Mouse (Mus musculus) liver, embryonic 12.5 days (tissue): ENCODE results near the gene Gimap7. TPM values are rescaled to one million over a fixed set of nuclear protein-coding genes. Genes with fewer than 3 reads are reported as not detected.
A peak's percentile ranks its signal among the peaks of the same experiment; 100 is the strongest.

Experiments
- ATAC-seq: fragments of 200-750 bp; cut with Nextera tagmentation; 2 replicates; pipeline ENCODE4 v1.8.0; 2017; ENCODE audit warnings: moderate number of reproducible peaks, mild to moderate bottlenecking, moderate library complexity
- H3K27ac ChIP-seq: fragments of 300-500 bp; sonication (generic); 2 replicates; pipeline ENCODE4 v1.5.1; 2016; ENCODE audit warnings: mild to moderate bottlenecking
- H3K27me3 ChIP-seq: fragments of 300-500 bp; sonication (generic); replicated peaks from 2 replicates; pipeline ENCODE4 v1.6.1; 2016; ENCODE audit warnings: mild to moderate bottlenecking, moderate library complexity
- H3K36me3 ChIP-seq: fragments of 300-500 bp; sonication (generic); 2 replicates; pipeline ENCODE4 v1.6.1; 2016; ENCODE audit warnings: mild to moderate bottlenecking, moderate library complexity
- H3K4me1 ChIP-seq: fragments of 300-500 bp; sonication (generic); 2 replicates; pipeline ENCODE4 v1.6.1; 2016
- H3K4me2 ChIP-seq: fragments of 300-500 bp; sonication (generic); 2 replicates; pipeline ENCODE4 v1.6.1; 2016; ENCODE audit warnings: mild to moderate bottlenecking, moderate library complexity
- H3K4me3 ChIP-seq: fragments of 300-500 bp; sonication (generic); 2 replicates; pipeline ENCODE4 v1.5.1; 2016; ENCODE audit warnings: mild to moderate bottlenecking, moderate library complexity
- H3K9ac ChIP-seq: fragments of 300-500 bp; sonication (generic); 2 replicates; pipeline ENCODE4 v1.6.1; 2016; ENCODE audit warnings: mild to moderate bottlenecking, moderate library complexity
- H3K9me3 ChIP-seq: fragments of 300-500 bp; sonication (generic); replicated peaks from 2 replicates; pipeline ENCODE4 v1.6.1; 2016; ENCODE audit warnings: mild to moderate bottlenecking, moderate library complexity
- WGBS: fragments of 180-500 bp; shearing (Covaris S2); methylation state at CpG from one replicate; pipeline ENCODE4 v1.1.7; 2016; ENCODE audit not compliant: insufficient replicate concordance; 5-methylcytosine and 5-hydroxymethylcytosine counted together
- polyA plus RNA-seq: library from polyadenylated mRNA; unstranded; fragments of >200 nt; fragmentation: Nextera tagmentation; extraction: Ambion mirVana; gene quantifications from 2 replicates; pipeline ENCODE4 v1.2.1, GENCODE M21; 2016

Gene Gimap7
- polyA plus RNA-seq, 1 experiment from 2014 or later: 0.18 TPM

- H3K27me3 ChIP-seq: peaks cover 7% of the 10 kb centered on the region; the same call in 1 of the 2 replicates
- H3K36me3 ChIP-seq: 0 out of 2 replicates have a peak, but pooled peaks cover 9% of the 10 kb centered on the region
- 0 out of 2 replicates have a peak overlapping the region, but pooled peaks have one; percentile 32 for H3K4me2 ChIP-seq
- WGBS: 24% methylated on average over 2 of the region's 2 CpGs
- H3K4me1 ChIP-seq: peaks cover 37% of the 10 kb centered on the region
- no peaks in the 10 kb centered on the region for H3K9me3 ChIP-seq
- ATAC-seq: 0 out of 2 replicates have a peak, but pooled peaks have one; percentile 21
- no peak overlapping the region for H3K9ac ChIP-seq
- 0 out of 2 replicates have a peak overlapping the region, but pooled peaks have one; percentile 48 for H3K27ac ChIP-seq
- no peak overlapping the region for H3K4me3 ChIP-seq
Observed at GRCm38 (mm10) chr6:48745490-48745889, 27.1 kb downstream of the Gimap7 start.

- Histone ChIP-seq H3K27ac (peak within 1 kb of the TSS; percentile 48), H3K9me3 (no peaks in the 10 kb centered on the region), H3K4me3 (peak within 1 kb of the TSS; percentile 16; the same call in 1 of the 2 replicates), H3K36me3 (0 out of 2 replicates have a peak, but pooled peaks cover 9% of the 10 kb centered on the region), H3K27me3 (peaks cover 7% of the 10 kb centered on the region; the same call in 1 of the 2 replicates), H3K9ac (no peak within 1 kb of the TSS), H3K4me1 (peaks cover 31% of the 10 kb centered on the region), H3K4me2 (peak within 1 kb of the TSS; percentile 32)
- 15% methylated on average over 16 of the region's 16 CpGs for WGBS
- 0 out of 2 replicates have a peak, but pooled peaks have one; percentile 23 for ATAC-seq
Observed at GRCm38 (mm10) chr6:48745959-48746889, 27.8 kb downstream of the Gimap7 start, which contains the start of gene Gimap5. TSS of gene Gimap5 (plus strand) at chr6:48746197.

- Histone ChIP-seq H3K4me1 (peaks cover 26% of the 10 kb centered on the region; the same call in 1 of the 2 replicates), H3K4me3 (no peak overlapping the region), H3K9me3 (no peaks in the 10 kb centered on the region), H3K27ac (peak overlapping the region; percentile 32), H3K4me2 (peak overlapping the region; percentile 10; the same call in 1 of the 2 replicates), H3K27me3 (peaks cover 6% of the 10 kb centered on the region; the same call in 1 of the 2 replicates), H3K9ac (no peak overlapping the region), H3K36me3 (0 out of 2 replicates have a peak, but pooled peaks cover 8% of the 10 kb centered on the region)
- 30% methylated on average over 7 of the region's 7 CpGs for WGBS
- no peak for ATAC-seq
Observed at GRCm38 (mm10) chr6:48747091-48747966, 28.9 kb downstream of the Gimap7 start.

GRCm38 (mm10) chr6:48763567-48764270 is 45.3 kb downstream of the Gimap7 start:
- no peak for ATAC-seq
- no peaks in the 10 kb centered on the region for H3K36me3 ChIP-seq
- H3K9ac ChIP-seq: no peak overlapping the region
- no peak overlapping the region for H3K4me3 ChIP-seq
- H3K27ac ChIP-seq: no peak overlapping the region
- 82% methylated on average over 7 of the region's 7 CpGs for WGBS
- no peaks in the 10 kb centered on the region for H3K27me3 ChIP-seq
- no peaks in the 10 kb centered on the region for H3K4me1 ChIP-seq
- H3K4me2 ChIP-seq: no peak overlapping the region
- H3K9me3 ChIP-seq: peaks cover 6% of the 10 kb centered on the region; the same call in 1 of the 2 replicates

- H3K27ac ChIP-seq: no peak overlapping the region
- peaks cover 6% of the 10 kb centered on the region; the same call in 1 of the 2 replicates for H3K9me3 ChIP-seq
- 83% methylated on average over 10 of the region's 10 CpGs for WGBS
Observed at GRCm38 (mm10) chr6:48764496-48764895, 46.1 kb downstream of the Gimap7 start.

GRCm38 (mm10) chr6:48768178-48768869 is 49.9 kb downstream of the Gimap7 start:
- no peak overlapping the region for H3K4me3 ChIP-seq
- H3K9ac ChIP-seq: no peak overlapping the region
- H3K27me3 ChIP-seq: no peaks in the 10 kb centered on the region
- H3K4me1 ChIP-seq: no peaks in the 10 kb centered on the region
- H3K4me2 ChIP-seq: no peak overlapping the region
- H3K27ac ChIP-seq: no peak overlapping the region
- peaks cover 6% of the 10 kb centered on the region; the same call in 1 of the 2 replicates for H3K9me3 ChIP-seq
- ATAC-seq: peak; percentile 59
- 46% methylated on average over 9 of the region's 9 CpGs for WGBS
- no peaks in the 10 kb centered on the region for H3K36me3 ChIP-seq

More at GRCm38 (mm10) chr6:48764496-48764895, 46.1 kb downstream of the Gimap7 start:
- Histone ChIP-seq H3K4me3 (no peak overlapping the region), H3K36me3 (no peaks in the 10 kb centered on the region), H3K27me3 (no peaks in the 10 kb centered on the region), H3K4me1 (no peaks in the 10 kb centered on the region), H3K9ac (no peak overlapping the region), H3K4me2 (no peak overlapping the region)
- ATAC-seq: no peak

GRCm38 (mm10) chr6:48768933-48769332 is 50.5 kb downstream of the Gimap7 start:
- Histone ChIP-seq H3K4me1 (no peaks in the 10 kb centered on the region), H3K9ac (no peak overlapping the region), H3K27ac (no peak overlapping the region), H3K27me3 (no peaks in the 10 kb centered on the region), H3K4me2 (no peak overlapping the region), H3K36me3 (no peaks in the 10 kb centered on the region), H3K9me3 (peaks cover 6% of the 10 kb centered on the region; the same call in 1 of the 2 replicates), H3K4me3 (no peak overlapping the region)
- ATAC-seq: no peak
- WGBS: 73% methylated on average over 3 of the region's 3 CpGs

- no peak within 1 kb of the TSS for H3K4me2 ChIP-seq
- H3K27me3 ChIP-seq: no peaks in the 10 kb centered on the region
- no peaks in the 10 kb centered on the region for H3K4me1 ChIP-seq
- H3K9ac ChIP-seq: no peak within 1 kb of the TSS
- no peak for ATAC-seq
- H3K9me3 ChIP-seq: no peaks in the 10 kb centered on the region
- no peak within 1 kb of the TSS for H3K27ac ChIP-seq
- H3K36me3 ChIP-seq: no peaks in the 10 kb centered on the region
- WGBS: 70% methylated on average over 3 of the region's 3 CpGs
- H3K4me3 ChIP-seq: no peak within 1 kb of the TSS
Observed at GRCm38 (mm10) chr6:48770696-48771095, 52.3 kb downstream of the Gimap7 start, which contains the start of gene Gimap3. TSS of gene Gimap3 (minus strand) at chr6:48770851.

GRCm38 (mm10) chr6:48772030-48772429 is 53.6 kb downstream of the Gimap7 start:
- no peaks in the 10 kb centered on the region for H3K36me3 ChIP-seq
- no peak overlapping the region for H3K4me2 ChIP-seq
- no peak overlapping the region for H3K4me3 ChIP-seq
- no peaks in the 10 kb centered on the region for H3K4me1 ChIP-seq
- no peaks in the 10 kb centered on the region for H3K9me3 ChIP-seq
- ATAC-seq: no peak
- H3K27me3 ChIP-seq: no peaks in the 10 kb centered on the region
- 7% methylated on average over 8 of the region's 8 CpGs for WGBS
- H3K27ac ChIP-seq: no peak overlapping the region
- H3K9ac ChIP-seq: no peak overlapping the region
